In the genomic region with DNA sequence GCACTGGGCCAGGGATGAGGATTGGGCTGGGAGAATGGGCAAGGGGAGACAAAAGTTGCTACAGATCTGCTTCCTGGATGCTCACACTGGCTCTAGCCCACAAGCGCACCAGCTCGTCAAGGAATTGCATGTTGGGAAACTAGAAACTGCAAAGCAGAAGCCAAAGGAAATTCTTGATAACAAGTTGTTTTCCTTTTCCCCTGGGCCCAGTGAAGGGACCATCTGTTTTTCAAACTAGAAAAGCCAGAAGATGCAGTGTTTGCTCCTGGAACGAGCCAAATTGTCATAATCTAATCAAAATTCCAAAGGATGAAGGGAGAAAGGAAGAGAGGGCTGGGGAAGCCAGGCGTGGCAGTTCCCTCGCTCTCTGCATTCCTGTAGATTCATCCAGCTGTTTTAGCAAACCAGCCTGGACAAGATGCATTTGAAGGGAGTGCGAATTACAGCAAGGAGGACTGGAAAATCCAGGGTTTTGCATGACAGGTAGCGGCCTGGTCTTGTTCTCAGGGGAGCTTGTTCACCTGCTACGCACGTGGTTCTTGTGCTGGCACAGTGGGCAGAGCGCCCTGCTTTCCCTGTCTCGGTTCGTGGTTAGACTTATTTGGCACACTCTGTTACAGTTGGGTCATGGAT, we compare ENCODE assay signal across 8 mouse cellular contexts.
DNase-seq lines count a peak whose midpoint lies in the region; ATAC-seq lines count a peak whose summit lies in the region.

No protein-coding gene starts in this region.

- 0 out of 2 replicates have a peak overlapping the region, but pooled peaks have one; percentile 2 for H3K4me2 ChIP-seq in hindbrain, embryonic 16.5 days (ENCODE audit: low read length)
- H3K4me2 ChIP-seq in neural tube, embryonic 13.5 days, result peak overlapping the region; percentile 21; the same call in 1 of the 2 replicates

- peak; percentile 10 for DNase-seq in adrenal gland, adult 2 months
- DNase-seq in adrenal gland, postnatal 36 days, result no peak
- DNase-seq in urinary bladder, postnatal 14 days (ENCODE audit: low spot score), result peak; percentile 38
- DNase-seq in urinary bladder, adult 2 months (ENCODE audit: low spot score), result no peak
- DNase-seq in right cerebral cortex, adult 18-20 months, result no peak

- peak overlapping the region; percentile 69 for H3K27ac ChIP-seq in hindbrain, embryonic 16.5 days (ENCODE audit: low read depth, low read length)
- peak overlapping the region; percentile 83 for H3K27ac ChIP-seq in neural tube, embryonic 13.5 days (replicated peaks)

- H3K9me3 ChIP-seq in hindbrain, embryonic 16.5 days (ENCODE audit: control insufficient read depth, low read length), result no peaks in the 10 kb centered on the region
- H3K9me3 ChIP-seq in neural tube, embryonic 13.5 days, result no peaks in the 10 kb centered on the region

- no peak overlapping the region for H3K9ac ChIP-seq in hindbrain, embryonic 16.5 days (ENCODE audit: low read depth, low read length)
- no peak overlapping the region for H3K9ac ChIP-seq in neural tube, embryonic 13.5 days

- peaks cover 30% of the 10 kb centered on the region for H3K4me1 ChIP-seq in hindbrain, embryonic 16.5 days (ENCODE audit: control insufficient read depth, insufficient read depth, low read depth, low read length)
- H3K4me1 ChIP-seq in neural tube, embryonic 13.5 days (replicated peaks), result peaks cover 47% of the 10 kb centered on the region

- 30% methylated on average over 12 of the region's 12 CpGs for WGBS in hindbrain, embryonic 16.5 days
- 60% methylated on average over 12 of the region's 12 CpGs for WGBS in neural tube, embryonic 13.5 days

- no peak overlapping the region for H3K4me3 ChIP-seq in hindbrain, embryonic 16.5 days (ENCODE audit: low read length)
- H3K4me3 ChIP-seq in neural tube, embryonic 13.5 days, result no peak overlapping the region

- ATAC-seq in hindbrain, embryonic 16.5 days, result 0 out of 2 replicates have a peak, but pooled peaks have one; percentile 24
- no peak for ATAC-seq in neural tube, embryonic 13.5 days (ENCODE audit: low read depth)
- no peak for ATAC-seq in megakaryocyte progenitor cell, adult 5-6 weeks (replicated peaks; ENCODE audit: poor library complexity)

- H3K36me3 ChIP-seq in hindbrain, embryonic 16.5 days (ENCODE audit: control insufficient read depth, insufficient read depth, low read length), result no peaks in the 10 kb centered on the region
- H3K36me3 ChIP-seq in neural tube, embryonic 13.5 days, result no peaks in the 10 kb centered on the region

- H3K27me3 ChIP-seq in hindbrain, embryonic 16.5 days (replicated peaks; ENCODE audit: control insufficient read depth, insufficient read depth, low read length), result no peaks in the 10 kb centered on the region
- no peaks in the 10 kb centered on the region for H3K27me3 ChIP-seq in neural tube, embryonic 13.5 days

Comparison
In these comparisons a context has a peak if more than half of its experiments do, and no peak if none do; other contexts are left out.
1. DNase-seq: peak in adrenal gland, adult 2 months (single experiment) and urinary bladder, postnatal 14 days (single experiment); none in adrenal gland, postnatal 36 days (0 of 2), urinary bladder, adult 2 months (single experiment) and right cerebral cortex, adult 18-20 months (single experiment).